Mouse (Mus musculus) embryonic fibroblast, embryonic 13.5 days (primary cell): ENCODE measurements around the gene Mllt6. TPM values are rescaled to one million over a fixed set of nuclear protein-coding genes. Genes with fewer than 3 reads are reported as not detected.
"Not testable (repeated sequence)": the region's sequence is repeated elsewhere in the genome, so short reads cannot be mapped to it uniquely, and the experiment has no call there.

ENCODE experiments used
- H3K27ac ChIP-seq: 2 replicates; pipeline ENCODE4 v1.5.1; 2012; ENCODE audit warnings: low read length, control low read depth, inconsistent platforms; ENCODE audit not compliant: insufficient read depth
- H3K4me1 ChIP-seq: 2 replicates; pipeline ENCODE4 v1.6.1; 2011; ENCODE audit warnings: low read length; ENCODE audit not compliant: control insufficient read depth, insufficient read depth
- H3K4me3 ChIP-seq: 2 replicates; pipeline ENCODE4 v1.5.1; 2011; ENCODE audit warnings: mild to moderate bottlenecking, control low read depth, low read length; ENCODE audit not compliant: insufficient read depth
- CTCF ChIP-seq: IDR thresholded peaks from 2 replicates; pipeline ENCODE4 v1.5.1; 2011; ENCODE audit warnings: mild to moderate bottlenecking, control low read depth, low read length, moderate library complexity, borderline replicate concordance; ENCODE audit not compliant: insufficient read depth
- POLR2A ChIP-seq: IDR thresholded peaks from 2 replicates; pipeline ENCODE4 v1.6.1; 2011; ENCODE audit warnings: low read depth, mild to moderate bottlenecking, control low read depth, low read length, moderate library complexity
- polyA plus RNA-seq: library from polyadenylated mRNA; stranded (reverse); fragments of >200 nt; gene quantifications from 2 replicates; pipeline ENCODE4 v1.2.4, GENCODE M21; 2011; ENCODE audit warnings: low read depth; ENCODE audit not compliant: missing spikeins, insufficient read length

Mllt6 gene
- polyA plus RNA-seq, 1 experiment, result 18.0 TPM

DNA sequence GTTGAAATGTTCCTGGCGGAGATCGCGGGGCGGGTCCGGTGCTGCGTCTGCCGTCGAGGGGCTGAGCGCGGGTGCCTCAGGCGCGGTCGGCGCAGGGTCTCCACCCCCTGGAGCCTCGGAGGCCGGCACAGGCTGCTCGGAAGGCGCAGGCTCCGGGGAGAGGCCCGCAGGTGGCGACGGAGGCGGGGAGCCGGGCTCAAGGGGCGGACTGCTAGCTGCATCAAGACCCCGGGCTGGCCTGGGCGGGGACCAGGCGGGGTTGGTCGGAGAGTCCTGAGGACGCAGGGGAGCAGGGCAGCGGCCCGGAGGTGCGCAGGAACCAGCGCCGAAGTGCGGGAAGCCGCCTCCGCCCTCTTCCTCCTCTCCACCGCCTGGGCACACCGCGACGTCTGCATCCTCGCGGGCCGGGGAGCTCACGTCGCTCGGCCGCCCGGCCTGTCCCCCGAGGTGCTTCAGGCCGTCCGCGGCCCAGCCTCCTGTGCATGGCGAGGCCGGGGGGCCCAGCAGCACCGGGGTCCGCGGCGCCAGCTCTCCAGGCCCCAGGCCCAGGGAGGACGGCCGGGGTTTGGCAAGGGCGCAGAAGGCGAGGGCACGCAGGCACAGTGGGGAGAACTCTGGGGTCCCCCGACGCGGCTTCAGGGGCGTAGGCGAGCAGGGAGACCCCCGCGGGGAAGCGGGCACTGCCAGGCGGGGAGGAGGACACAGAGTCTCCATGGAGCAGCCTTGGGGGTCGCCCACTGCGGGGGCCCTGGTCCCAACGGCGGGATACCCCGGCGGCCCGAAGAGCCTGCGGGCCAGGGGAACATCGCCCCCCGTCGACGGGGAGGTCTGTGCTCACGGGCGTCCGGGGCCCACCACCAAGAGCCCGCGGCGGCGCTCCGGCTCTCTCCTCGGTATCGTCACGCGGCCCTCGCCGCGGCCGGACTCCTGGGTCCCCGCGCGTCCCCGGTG lies 34.4 kb upstream of the Mllt6 start:
- Histone ChIP-seq H3K27ac (no peak overlapping the region), H3K4me3 (peak overlapping the region; percentile 46), H3K4me1 (no peaks in the 10 kb centered on the region)
- TF ChIP-seq CTCF, result no peak
- no peak for TF ChIP-seq POLR2A

DNA sequence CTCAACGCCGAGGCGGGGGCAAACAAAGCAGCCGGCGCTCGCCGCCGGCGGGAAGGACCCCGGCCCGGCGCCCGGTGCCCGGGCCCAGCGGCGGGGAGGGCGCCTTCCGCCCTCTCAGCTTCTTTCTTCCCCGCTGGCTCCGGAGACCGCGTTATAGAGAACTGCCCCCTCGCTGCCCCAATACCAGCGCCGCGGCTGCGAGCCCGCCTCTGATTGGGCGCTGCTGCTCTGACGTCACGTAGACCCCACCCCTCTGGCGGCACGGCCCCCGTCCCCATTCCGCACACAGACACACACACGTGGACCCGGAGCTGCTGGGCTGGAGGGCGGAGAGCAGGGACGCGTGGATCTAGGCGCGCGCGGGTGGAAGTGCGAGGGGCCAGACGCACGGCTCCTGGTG lies 33.6 kb upstream of the Mllt6 start, which contains the start of gene Epop:
Gene Epop, minus strand, starts transcription at position 127 of the 400 bp plus-strand sequence.
- no peak within 1 kb of the TSS for H3K27ac ChIP-seq
- peak within 1 kb of the TSS; percentile 46 for H3K4me3 ChIP-seq
- no peaks in the 10 kb centered on the region for H3K4me1 ChIP-seq
- TF ChIP-seq POLR2A, result 0 out of 2 replicates have a peak, but pooled peaks have one; percentile 14
- TF ChIP-seq CTCF, result no peak

DNA sequence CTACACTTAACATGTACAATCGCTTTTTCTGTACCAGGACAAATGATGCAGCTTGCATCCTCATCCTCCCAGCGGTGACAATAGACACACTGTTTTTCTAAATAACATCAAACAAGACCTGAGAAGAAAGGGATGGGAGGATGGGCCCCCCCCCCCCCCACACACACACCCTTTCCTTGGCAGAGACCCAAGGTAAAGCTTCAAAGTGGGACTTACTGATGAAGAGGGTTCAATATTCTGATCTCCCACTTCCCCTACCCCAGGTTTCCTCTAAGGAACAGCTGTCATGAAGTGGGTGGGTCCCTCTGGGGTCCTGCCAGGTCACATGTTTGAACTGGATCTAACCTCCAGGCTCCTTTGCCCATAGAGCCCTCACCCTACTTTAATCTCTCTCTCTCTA lies 32.2 kb upstream of the Mllt6 start:
- TF ChIP-seq CTCF (no peak), POLR2A (no peak)
- no peak overlapping the region for H3K27ac ChIP-seq
- no peaks in the 10 kb centered on the region for H3K4me1 ChIP-seq
- H3K4me3 ChIP-seq, result no peak overlapping the region

DNA sequence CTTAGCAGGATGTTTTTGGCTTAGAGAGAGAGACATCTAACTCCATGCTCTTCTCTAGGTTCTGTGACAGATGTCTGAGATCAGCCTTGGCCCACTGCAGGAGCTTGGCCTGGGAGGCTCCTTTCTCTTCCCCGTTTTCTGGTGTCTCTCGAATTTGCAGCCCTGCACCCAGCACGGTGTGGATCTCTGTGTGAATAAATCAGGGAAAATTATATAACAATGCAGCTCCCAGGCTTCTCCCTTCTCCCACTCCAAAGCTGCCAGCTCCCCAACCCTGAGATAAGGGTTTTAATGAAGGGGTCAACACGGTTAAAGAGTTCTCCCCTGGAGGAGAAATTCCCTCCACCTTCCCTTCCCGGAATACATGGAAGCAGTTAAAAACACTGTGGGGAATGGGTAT lies 31.7 kb upstream of the Mllt6 start:
- no peaks in the 10 kb centered on the region for H3K4me1 ChIP-seq
- no peak for TF ChIP-seq CTCF
- TF ChIP-seq POLR2A, result no peak
- H3K4me3 ChIP-seq, result no peak overlapping the region
- H3K27ac ChIP-seq, result no peak overlapping the region

DNA sequence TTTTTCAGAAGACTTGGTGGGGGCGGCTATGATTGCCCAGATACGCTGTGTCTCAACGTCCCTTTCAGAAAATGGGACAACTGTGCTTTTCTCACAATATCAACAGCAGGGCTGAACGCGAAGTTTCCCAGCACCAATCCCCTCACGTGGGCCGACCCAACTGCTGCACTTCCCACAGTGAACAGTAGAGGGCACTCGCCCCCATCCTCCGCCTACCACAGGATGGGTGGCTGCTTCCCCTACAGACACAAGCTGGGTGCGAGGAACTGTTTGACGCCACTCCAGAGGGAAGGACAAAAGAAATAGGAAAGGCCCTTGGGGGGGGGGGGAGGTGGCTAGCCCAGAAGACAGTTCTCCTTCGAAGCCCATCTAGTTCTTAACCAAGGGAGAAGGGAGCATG lies 31.3 kb upstream of the Mllt6 start:
- TF ChIP-seq POLR2A (no peak), CTCF (peak; percentile 87)
- Histone ChIP-seq H3K4me1 (no peaks in the 10 kb centered on the region), H3K4me3 (no peak overlapping the region)

DNA sequence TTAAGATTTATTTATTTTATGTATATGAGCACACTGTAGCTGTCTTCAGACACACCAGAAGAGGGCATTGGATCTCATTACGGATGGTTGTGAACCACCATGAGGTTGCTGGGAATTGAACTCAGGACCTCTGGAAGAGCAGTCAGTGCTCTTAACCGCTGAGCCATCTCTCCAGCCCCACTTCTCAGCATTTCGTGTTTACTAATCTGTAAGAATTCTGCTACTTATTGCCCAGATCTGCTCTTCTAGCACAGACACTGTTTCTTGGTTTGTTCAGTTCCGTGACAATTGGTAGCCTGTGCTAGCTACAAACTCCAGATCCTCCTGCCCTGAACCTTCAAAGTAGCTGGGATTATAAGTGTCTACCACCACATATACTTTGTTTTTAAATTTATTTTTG lies 30.8 kb upstream of the Mllt6 start:
- not testable (repeated sequence) for H3K4me3 ChIP-seq, H3K27ac ChIP-seq, H3K4me1 ChIP-seq

More for the DNA sequence above, 31.3 kb upstream of the Mllt6 start:
- no peak overlapping the region for H3K27ac ChIP-seq

DNA sequence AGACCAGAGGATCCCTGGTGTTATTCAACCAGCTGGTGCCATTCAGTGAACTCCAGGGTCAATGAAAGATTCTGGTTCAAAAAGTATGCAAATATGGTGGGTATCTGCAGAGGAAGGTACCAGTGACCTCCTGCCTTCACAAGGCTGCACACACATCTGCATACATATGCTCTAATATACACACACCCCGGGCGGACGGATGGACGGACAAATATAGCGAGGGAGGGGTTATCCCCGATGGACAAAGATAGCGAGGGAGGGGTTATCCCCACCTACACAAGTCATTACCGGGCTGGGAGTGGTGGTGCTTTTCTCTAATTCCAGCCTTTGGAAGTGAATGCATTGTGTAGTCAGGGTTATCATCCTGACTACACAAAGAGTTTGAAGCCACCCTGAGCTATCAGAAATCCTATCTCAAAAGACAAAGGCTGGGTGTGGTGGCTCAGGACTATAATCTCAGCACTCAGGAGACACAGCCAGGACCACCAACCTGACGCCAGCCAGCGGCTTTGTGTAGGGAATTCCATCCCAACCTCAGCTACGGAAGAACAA lies 27.7 kb upstream of the Mllt6 start:
- Histone ChIP-seq H3K4me1 (no peaks in the 10 kb centered on the region), H3K4me3 (no peak overlapping the region), H3K27ac (no peak overlapping the region)
- TF ChIP-seq CTCF (no peak), POLR2A (no peak)

DNA sequence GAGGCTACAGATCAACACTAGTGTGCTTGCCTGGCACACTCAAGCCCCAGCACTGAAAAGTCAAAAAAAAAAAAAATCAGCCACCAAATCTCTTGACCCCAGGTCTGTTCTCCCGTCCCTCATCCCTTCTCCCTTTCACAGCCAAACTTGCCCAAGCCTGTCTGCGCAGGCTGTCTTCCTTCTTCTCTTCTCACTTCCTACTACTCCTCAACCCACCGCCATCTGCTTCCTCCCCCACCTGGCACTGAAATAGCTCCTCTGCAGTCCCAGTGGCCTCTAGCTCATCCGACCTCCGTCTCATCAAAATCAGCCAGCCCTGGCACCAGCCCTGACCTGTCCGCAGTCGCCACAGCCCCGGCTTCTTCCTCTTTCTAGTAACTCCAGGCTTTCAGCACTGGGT lies 21.5 kb upstream of the Mllt6 start:
- Histone ChIP-seq H3K27ac (no peak overlapping the region), H3K4me3 (no peak overlapping the region), H3K4me1 (no peaks in the 10 kb centered on the region)
- TF ChIP-seq CTCF (no peak), POLR2A (no peak)

DNA sequence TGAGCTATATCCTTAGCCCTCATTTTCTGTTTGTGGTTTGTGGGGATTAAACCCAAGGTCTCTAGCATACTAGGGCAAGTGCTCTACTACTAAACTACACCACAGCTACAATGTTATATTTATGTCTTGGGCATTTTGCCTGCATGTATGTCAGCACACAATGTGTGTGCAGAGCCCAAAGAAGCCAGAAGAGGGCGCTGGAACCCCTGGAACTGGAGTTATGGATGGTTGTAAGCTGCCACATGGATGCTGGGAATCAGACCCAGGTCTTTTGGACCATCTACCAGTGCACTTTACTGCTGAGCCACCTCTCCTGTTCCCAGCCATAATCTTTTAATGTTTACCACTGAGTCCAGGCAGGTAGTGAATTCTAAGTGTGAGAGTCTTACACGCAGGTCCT lies 20.5 kb upstream of the Mllt6 start:
- Histone ChIP-seq H3K27ac (no peak overlapping the region), H3K4me1 (no peaks in the 10 kb centered on the region), H3K4me3 (no peak overlapping the region)
- TF ChIP-seq CTCF, result no peak
- no peak for TF ChIP-seq POLR2A

DNA sequence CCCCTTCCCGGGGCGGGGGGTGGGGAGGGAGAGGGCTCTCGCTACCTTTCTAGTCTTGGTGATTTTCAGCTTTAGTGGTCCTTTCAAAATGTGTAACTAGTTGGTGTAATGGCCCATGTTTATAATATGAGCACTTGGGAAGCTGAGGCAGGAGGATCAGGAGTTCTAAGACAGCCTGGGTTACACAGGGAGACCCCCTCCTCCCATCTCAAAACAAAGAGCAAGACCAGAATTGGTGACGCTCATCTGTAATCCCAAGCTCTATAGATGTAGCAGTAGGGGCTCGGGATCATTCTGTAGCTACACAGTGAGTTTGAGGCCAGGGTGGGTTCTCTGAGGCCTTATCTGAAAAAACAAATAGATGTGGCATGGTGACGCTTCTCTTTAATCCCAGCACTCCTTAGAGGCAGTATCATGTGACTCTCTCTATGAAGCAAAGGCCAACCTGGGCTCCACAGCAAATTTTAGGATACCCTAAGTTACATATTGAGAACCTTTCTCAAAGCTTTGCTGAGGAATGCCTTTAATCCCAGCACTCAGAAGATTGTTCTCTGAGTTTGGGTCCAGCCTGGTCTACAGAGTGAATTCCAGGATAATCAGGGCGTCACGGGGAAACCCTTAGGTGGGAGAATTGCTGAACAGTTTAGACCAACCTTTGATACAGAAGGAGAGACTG lies 19.7 kb upstream of the Mllt6 start:
- Histone ChIP-seq H3K4me1 (no peaks in the 10 kb centered on the region), H3K4me3 (no peak overlapping the region), H3K27ac (no peak overlapping the region)
- TF ChIP-seq POLR2A (no peak), CTCF (no peak)
